Mouse (Mus musculus) spleen, embryonic (tissue): ENCODE measurements around the gene Rabl6.

Source experiments
- CTCF ChIA-PET: fragments of 350-600 bp; sonication (Branson Sonifier 250); formaldehyde crosslinking; loops from one replicate; lab custom pipeline; 2022; lab: Charles Lee

Gene Rabl6

GRCm38 (mm10) chr2:25596765-25597510 is 11.4 kb downstream of the Rabl6 start:
- CTCF ChIA-PET = no interaction called here

GRCm38 (mm10) chr2:25591863-25592262 is 16.5 kb downstream of the Rabl6 start:
- CTCF ChIA-PET = interaction anchor here (1.3 kb wide), 1 partner anchor 16 kb away, joined by 3 read pairs; the partner anchor contains the start of gene Rabl6

GRCm38 (mm10) chr2:25588227-25588907 is 20.0 kb downstream of the Rabl6 start:
- CTCF ChIA-PET = no interaction called here

DNA sequence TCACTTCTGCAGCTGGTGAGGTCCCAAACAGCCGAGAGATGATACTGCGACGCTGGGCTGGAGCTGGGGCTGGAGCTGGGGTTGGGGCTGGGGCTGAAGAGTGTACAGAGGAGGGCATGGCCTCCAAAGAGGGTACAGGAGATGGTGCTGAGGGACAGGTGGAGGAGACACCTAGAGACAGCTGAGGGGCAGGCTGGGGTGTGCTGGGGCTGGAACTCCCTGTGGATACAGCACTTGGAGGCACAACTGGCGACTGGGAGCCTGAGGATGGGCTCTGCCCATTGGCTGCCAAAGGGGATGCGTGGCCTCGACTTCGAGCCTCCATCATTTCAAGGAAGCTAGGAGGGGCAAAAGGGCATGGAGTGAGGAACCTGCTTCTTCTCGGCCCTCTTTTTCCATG is 21.0 kb downstream of the Rabl6 start:
- CTCF ChIA-PET = no interaction called here

DNA sequence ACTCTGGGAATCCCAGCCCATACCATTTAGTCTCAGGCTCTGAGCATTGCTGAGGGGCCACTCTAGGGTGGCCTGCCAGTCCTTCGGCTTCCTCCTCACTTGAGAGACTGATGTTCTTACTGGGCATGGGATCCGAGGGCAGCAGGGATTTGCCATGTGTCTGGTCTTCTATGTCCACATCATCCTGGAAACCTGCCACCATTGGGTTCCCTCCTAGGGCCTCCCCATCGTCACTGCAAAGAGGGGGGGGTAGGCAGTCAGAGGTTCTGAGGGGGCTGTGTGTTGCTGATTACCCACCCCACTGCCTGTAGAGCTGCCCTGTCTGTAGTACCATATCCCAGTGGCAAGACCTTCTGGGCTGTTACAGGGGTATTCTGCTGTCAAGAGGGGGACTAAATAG is 22.7 kb downstream of the Rabl6 start:
- CTCF ChIA-PET = no interaction called here

GRCm38 (mm10) chr2:25584856-25585255 is 23.5 kb downstream of the Rabl6 start:
- CTCF ChIA-PET = no interaction called here

DNA sequence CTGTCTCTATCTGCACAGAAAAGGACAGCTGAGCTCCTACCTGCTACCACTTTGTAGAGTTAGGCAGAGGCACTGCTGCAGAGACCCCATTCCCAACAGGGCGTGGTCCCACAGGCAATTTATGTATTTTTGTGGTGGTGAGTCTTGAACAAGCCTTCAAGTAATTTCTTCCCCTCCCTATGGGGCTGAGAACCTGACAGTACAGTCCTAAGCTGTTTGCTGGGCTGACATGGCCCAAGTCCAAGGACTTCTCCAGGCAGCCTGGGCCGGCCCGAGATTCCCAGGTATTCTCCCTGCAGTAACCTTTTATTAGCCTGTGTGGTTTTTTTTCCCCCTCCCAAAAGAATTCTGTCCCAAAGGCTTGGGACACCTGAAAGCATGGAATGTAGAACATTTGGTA is 24.2 kb downstream of the Rabl6 start:
- CTCF ChIA-PET = interaction anchor here (0.6 kb wide), 1 partner anchor 307 kb away, joined by 6 read pairs; no protein-coding TSS in a partner anchor

GRCm38 (mm10) chr2:25583571-25583970 is 24.8 kb downstream of the Rabl6 start:
- CTCF ChIA-PET = interaction anchor here (0.6 kb wide), 1 partner anchor 307 kb away, joined by 6 read pairs; no protein-coding TSS in a partner anchor

GRCm38 (mm10) chr2:25583120-25583481 is 25.2 kb downstream of the Rabl6 start:
- CTCF ChIA-PET = no interaction called here

- CTCF ChIA-PET = interaction anchor here (1.7 kb wide), 1 partner anchor 39 kb away, joined by 4 read pairs; no protein-coding TSS in a partner anchor
These were observed 25.7 kb downstream of the Rabl6 start for GRCm38 (mm10) chr2:25582466-25583119.

DNA sequence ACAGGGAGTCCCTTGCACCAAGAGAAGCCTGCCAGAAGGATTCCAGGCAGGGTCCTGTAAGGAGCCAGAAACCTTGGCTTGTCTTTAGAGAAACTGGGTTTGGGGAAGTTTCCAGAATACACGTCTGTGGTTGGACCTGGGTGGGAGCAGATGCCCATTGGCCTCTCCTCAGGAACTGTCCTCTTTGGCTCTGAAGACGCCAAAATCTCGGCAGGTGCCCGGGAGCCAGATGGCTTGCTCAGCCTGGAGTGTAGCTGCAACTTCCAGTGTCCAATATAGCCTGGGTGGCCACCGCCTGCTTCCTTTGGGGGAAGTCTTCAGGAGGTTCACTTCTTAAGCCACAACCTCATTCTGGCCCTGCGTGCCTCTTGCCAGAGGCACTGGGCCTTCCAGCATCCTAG is 26.4 kb downstream of the Rabl6 start:
- CTCF ChIA-PET = interaction anchor here (1.5 to 1.7 kb wide), 2 partner anchors 24 to 38 kb away, joined by 4 to 6 read pairs; partner anchors contain the start of gene Edf1

GRCm38 (mm10) chr2:25581294-25581864 is 26.9 kb downstream of the Rabl6 start, which contains the start of gene Ajm1:
TSS of gene Ajm1 (minus strand) at chr2:25581757.
- CTCF ChIA-PET = interaction anchor here (0.7 to 1.7 kb wide), 3 partner anchors 24 to 48 kb away, joined by 3 to 6 read pairs (median 4); partner anchors contain the start of gene Edf1

- CTCF ChIA-PET = interaction anchor here (0.7 to 1.7 kb wide), 3 partner anchors 23 to 48 kb away, joined by 3 to 6 read pairs (median 4); partner anchors contain the start of gene Edf1
These were observed 27.7 kb downstream of the Rabl6 start for GRCm38 (mm10) chr2:25580621-25581101.

DNA sequence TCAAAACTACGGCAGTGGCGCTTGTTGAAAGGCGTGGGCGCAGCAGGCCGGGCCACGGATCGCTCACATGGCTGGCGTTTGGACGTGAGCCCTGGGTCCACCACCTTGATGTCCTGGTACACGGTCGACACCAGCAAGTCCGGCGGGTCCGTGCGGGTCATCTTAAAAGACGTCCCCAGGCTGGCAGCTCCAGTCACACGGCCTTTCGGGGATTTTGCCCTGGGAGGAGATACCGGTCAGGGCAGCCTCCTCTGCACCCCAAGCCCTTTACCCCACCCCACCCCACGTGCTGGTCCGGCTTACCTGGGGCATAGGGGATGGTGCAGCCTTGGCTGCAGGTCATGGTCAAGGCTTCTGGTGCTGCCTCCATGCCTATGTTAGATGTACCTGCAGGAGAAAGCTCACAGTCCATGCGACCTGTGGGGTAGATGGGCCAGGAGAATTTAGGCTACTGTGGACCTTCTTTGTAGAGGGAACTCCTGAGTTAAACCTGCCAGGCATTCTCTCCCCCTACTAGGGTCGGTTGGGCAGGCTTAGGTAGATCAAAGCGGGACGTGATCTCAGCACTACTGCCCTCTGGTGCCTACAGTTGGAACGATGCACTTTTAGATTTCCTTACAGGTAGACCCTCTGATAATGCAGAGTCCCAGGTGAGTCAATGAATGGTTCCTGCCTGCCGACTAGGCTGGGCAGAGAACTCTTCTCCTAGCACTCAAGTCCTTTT is 28.4 kb downstream of the Rabl6 start:
- CTCF ChIA-PET = interaction anchor here (1.1 kb wide), 1 partner anchor 1890 kb away, joined by 3 read pairs; no protein-coding TSS in a partner anchor

DNA sequence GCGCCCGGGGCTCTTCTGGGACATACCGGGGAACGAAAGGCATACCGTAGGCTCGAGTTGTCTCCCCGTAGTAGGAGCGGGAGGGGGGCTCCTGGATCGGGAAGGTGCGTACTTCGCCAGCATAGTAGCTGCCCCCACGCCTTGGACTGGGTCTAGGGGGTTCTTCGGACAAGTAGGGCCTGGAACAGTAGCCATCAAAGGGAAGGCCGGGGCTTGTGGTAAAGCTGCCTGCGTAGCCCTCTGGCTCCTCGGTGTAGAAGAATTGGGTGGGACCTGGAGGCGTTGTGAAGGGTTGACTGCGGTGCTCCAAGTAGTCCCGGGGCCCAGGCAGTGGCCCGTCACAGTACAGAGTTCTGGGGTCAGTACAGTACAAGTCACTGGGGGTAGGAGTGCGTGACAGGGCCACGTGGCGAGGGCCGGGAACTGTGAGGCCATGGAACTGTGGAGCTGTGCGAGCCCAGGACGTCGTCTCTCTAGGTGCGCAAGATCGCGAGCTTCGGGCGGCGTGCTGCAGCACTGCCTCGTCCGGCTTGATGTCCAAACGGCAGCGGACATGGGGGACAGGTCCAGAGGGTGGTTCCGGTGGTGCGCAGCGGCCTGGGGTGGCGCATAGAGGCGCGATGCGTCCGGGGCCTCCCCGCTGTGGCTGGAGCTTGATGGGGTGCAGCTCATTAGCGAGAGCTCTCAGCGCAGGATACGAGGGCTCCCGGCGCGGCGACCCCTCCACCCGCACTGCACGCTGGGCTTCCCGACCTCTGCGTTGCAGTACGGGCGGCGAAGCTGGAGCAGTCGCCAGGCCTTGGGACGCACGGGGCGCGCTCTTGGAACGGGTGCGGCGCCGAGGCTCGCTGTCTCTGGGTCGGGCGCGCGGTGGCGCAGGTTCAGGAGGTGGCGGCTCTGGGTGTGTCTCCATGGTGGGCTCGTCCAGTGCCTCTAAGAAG is 29.3 kb downstream of the Rabl6 start:
- CTCF ChIA-PET = interaction anchor here (1.1 kb wide), 1 partner anchor 1891 kb away, joined by 3 read pairs; no protein-coding TSS in a partner anchor

GRCm38 (mm10) chr2:25577951-25578795 is 30.1 kb downstream of the Rabl6 start:
- CTCF ChIA-PET = interaction anchor here (0.5 to 0.6 kb wide), 2 partner anchors 31 to 1461 kb away, joined by 3 to 21 read pairs; partner anchors contain the start of gene Traf2

DNA sequence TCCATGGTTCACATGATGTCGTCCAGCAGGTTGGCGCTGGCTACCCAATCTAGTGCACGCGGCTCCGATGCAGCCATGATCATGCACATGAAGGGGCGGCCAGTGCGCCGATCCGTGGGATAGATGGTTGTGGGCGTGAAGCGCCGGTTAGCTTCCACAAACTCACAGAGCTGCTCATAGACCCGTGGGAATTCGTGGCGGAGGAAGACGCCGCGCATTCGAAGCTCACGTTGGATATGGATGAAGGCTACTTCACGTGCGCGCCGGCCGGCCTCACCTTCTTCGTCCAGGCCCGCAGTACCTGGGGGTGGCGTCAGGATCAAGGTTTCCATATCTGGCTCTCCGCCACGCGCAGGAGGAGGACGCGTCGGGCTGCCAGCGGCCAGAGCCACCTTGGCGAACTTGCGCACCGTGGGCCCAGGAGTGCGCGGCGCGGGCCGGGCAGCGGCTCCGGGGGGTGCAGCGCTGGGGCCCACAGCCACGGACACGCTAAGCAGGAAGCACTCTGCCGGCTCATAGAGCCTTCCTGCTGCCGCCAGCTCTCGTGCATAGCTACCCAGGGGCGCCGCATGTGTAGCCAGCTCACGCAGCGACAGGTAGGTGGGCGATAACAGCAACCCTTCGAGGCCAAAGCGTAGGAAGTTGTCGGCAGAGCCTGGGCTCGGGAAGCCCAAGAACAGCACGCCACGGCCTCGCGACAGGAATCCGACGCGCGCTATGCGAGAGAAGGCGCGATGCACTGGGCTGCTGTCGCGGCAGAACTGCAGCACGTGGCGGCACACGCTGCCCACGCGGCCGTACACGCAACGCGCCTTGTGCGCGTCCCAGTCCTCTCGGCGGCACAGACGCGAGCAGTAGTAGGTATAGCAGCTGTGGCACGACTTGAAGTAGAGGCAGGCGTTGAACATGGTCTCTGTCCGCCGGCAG is 31.1 kb downstream of the Rabl6 start:
- CTCF ChIA-PET = no interaction called here
